Mouse (Mus musculus) olfactory bulb, adult 2 months (tissue): ENCODE measurements around the gene 4933402J07Rik.

Source experiments
- CTCF ChIP-seq: fragments of 200-500 bp; IDR thresholded peaks from 2 replicates; pipeline ENCODE4 v1.5.1; 2012; ENCODE audit warnings: low read depth, mild to moderate bottlenecking, low read length, moderate library complexity; ENCODE audit not compliant: insufficient read depth
- POLR2A ChIP-seq: fragments of 200-500 bp; IDR thresholded peaks from 2 replicates; pipeline ENCODE4 v1.6.1; 2012; ENCODE audit warnings: mild to moderate bottlenecking, low read depth, low read length, moderate library complexity; ENCODE audit not compliant: insufficient read depth

- TF ChIP-seq POLR2A: no peak
- TF ChIP-seq CTCF: no peak
These were observed at the start of gene 4933402J07Rik for GRCm38 (mm10) chr8:87563553-87563952.
